Mouse (Mus musculus): ENCODE measurements around the gene Slc25a29.
"Not testable (repeated sequence)": the region's sequence is repeated elsewhere in the genome, so short reads cannot be mapped to it uniquely, and the experiment has no call there.

Slc25a29 gene

DNA sequence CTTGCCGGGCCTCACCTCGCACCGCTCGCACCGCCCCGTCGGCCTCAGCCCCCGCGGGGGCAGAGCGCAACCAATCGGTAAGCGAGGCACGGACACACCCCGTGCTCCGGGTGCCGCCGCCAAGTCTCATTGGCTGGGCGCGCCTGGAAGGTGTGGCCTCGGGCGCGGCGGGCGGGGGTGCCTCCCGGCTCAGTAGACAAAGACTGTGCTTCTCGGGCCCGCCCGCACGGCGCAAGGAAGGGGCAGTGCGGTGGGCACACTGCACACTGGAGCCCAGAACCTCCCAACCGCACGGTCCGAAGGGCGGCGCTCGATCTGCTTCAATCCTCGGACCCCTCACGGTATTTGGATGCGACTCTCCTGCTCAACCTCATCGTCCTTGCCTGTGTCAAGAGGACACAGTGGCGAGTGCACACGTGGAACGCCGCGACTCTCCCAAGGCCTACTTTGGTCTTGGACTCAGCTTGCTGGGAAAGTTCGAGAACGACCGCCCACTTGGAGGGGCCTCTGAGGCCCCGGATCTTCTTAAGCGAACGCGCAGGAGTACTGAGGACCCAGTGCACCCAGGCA lies at the start of gene Slc25a29, which contains the start of gene Slc25a47:
Gene Slc25a29 (minus strand): TSS at position 44 of the 570 bp plus-strand sequence.
Gene Slc25a47 (plus strand): TSS at position 207 of the 570 bp plus-strand sequence.
- peak; percentile 95 to 96 for DNase-seq (ENCODE audit: low spot score in 2 of 2)

- no peak for DNase-seq (ENCODE audit: low spot score in 2 of 2)
Observed at GRCm38 (mm10) chr12:108882776-108883175, 47.1 kb upstream of the Slc25a29 start.

- DNase-seq (ENCODE audit: low spot score in 2 of 2), result no peak
Observed at GRCm38 (mm10) chr12:108881192-108881591, 45.5 kb upstream of the Slc25a29 start.

- no peak for DNase-seq (ENCODE audit: low spot score in 2 of 2)
Observed at GRCm38 (mm10) chr12:108880606-108881005, 44.9 kb upstream of the Slc25a29 start.

DNA sequence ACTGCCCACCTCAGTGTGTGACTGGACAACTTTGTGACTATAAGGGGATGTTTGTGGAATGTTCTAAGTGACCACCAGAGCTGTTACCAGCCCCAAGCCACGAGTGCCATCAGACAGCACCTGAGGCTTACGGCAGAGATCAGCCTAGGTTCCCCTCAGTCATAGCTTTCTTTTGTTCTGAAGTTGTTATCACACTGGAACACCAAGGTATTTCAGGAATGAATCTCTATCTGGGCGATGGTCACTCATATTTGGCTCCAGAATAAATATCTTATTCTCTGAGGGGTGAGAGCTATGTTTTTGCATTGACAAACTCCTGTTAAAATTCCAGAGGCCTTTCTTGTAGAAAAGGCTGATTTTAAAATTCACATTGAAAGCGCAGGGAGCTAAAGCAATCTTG lies 43.5 kb upstream of the Slc25a29 start:
- DNase-seq (ENCODE audit: low spot score in 2 of 2), result no peak

- DNase-seq (ENCODE audit: low spot score in 2 of 2), result no peak
Observed at GRCm38 (mm10) chr12:108873122-108873521, 37.4 kb upstream of the Slc25a29 start.

DNA sequence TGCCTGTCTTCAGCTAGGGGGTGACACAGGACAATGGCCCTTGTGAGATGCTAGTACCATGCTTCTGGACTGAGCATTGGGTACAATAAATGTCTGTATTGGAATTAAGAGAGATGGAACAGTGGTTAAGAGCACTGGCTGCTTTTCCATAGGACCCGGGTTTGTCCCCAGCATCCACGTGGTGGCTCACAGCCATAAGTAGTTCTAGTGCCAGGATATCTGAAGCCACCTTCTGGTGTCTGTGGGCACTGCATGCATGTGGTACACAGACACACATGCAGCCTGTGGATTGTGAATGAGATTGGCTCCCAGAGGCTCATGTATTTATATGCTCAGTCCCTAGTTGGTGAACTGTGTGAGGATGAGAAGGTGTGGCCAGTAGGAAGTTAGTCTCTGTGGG lies 33.9 kb upstream of the Slc25a29 start:
- DNase-seq (ENCODE audit: low spot score in 2 of 2), result no peak

DNA sequence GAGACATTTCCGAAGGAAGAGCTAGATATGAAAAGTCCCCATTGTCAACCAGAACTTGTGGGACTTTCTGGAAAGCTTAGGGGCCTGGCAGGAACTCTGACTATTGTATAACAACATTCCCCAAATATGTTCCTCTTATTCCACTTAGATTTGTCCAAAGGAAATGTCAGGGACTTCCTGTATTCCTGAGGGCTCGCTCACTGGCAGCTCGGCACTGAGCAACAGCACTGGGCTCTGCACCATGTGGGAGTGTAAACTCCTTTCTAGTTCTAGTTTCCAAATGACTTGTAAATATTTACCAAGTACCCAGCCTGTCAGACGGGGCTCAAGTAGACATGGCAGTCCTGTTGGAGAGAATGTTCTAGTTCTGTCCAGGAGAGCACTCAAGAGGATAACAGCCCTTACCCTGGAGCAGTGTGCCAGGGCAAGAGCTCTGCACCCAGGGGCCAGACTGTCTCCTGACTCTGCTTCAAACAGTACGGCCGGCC lies 29.4 kb upstream of the Slc25a29 start:
- DNase-seq (ENCODE audit: low spot score in 2 of 2), result no peak

DNA sequence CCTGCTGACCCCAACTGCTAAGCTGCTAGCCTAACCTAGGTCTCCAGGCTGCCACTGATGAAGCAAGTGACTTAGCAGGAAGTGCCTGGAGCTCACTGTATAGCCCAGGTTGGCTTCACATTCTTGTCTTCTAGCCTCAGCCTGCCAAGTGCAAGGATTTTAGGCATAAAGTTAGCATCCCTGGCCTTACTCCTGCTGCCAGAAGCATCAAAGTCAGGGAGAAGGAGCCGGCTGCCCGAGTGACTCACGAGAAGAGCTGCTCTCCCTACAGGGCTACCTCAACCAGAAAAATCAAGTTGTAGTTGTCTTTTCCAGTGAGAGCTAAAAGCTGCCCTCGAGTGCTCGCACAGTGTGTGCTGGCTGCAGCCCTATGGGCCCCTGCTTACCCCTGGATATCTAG lies 22.8 kb upstream of the Slc25a29 start:
- no peak for DNase-seq (ENCODE audit: low spot score in 2 of 2)

- DNase-seq (ENCODE audit: low spot score in 2 of 2), result no peak
Observed at GRCm38 (mm10) chr12:108857589-108858184, 22.0 kb upstream of the Slc25a29 start.

DNA sequence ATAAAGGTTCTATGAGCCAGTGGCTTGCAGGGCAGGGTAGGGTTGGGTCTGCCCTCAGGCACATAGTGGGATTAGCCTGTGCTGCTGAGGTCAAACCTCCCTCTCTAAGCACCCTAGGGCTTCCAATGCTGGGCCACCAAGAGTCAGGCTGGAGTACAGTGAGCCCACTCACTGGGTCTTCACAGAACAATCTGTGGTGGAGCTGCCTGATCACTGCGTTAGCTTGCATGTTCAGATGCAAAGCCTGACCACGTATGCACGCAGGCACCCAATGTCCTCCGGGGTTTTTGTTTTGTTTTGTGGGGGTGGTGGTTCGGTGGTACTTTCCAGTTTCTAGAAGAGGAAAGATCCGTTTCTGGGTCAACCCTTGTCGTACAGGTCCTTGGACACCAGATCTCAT lies 21.4 kb upstream of the Slc25a29 start:
- no peak for DNase-seq (ENCODE audit: low spot score in 2 of 2)

DNA sequence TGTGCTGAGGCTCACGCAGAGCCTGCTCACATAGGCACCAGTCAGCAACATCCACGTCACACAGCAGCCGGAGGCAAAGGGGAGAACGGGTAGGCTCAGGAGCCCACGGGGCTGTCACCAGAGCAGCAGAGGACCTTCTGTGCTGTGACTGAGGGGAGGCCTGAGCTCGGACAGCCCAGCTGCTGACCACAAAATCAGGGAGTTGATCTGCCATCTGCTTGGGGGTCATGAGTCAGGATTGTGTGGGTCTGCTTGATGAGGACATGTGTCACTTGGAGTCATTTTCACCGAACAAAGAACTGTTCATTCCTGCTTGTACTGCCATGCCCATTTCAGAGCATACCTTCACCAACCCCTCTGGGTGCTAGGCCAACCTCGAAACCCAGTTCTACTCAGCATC lies 20.5 kb upstream of the Slc25a29 start:
- DNase-seq (ENCODE audit: low spot score in 2 of 2), result no peak

DNA sequence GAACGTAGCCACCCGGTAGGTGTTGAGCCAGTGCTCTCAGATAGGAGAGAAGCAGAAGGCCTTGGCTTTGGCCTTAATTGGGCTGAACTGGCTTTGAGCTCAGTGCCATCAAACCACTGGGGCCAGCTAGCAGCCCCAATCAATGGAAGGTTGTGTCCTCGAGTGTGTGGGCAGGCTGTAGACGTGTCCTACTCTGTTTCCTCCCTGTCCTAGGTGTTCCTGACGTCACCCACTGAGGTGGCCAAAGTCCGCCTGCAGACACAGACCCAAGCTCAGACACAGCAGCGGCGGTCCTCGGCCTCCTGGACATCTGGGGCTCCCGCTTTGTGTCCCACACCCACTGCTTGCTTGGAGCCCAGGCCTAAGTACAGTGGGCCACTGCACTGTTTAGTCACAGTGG lies 19.4 kb upstream of the Slc25a29 start:
- DNase-seq (ENCODE audit: low spot score in 2 of 2), result no peak

DNA sequence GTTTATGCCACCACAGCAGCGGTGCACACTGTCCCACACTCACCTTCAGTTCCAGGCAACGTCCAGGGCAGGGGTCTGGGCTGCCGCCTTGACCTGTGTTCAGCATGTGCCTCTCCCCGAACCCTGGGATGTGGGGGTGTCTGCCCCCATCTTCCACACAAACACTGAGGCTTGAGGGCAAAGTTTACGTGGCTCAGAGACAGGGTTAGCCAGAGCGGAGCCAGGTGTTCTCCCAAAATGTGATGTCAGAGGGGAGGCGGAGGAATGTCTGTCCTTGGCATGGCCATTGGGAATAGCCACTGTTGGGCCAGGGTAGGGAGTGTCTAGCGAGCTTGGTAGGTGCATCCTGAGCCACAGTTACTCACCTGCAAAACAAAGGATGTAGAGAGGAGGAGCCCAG lies 17.1 kb upstream of the Slc25a29 start:
- no peak for DNase-seq (ENCODE audit: low spot score in 2 of 2)

DNA sequence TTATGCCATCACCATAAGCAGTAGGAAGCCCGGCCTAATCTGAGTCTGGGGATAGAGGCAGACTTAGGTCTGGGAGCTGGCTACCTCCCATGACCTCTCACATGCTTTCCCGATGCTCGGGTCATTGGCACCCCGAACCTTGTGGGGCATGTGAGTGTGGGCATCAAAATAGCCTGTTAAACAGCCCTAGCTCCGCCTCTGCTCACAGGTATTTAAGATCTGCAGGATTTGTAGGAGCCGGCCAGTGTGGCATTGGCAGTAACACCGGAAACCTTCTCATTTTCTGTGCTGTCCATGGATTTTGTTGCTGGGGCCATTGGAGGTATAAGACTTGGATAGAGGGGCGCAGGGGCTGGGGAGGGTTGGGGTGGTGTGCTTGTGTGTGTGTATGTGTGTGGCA lies 15.2 kb upstream of the Slc25a29 start:
- DNase-seq (ENCODE audit: low spot score in 2 of 2), result no peak

DNA sequence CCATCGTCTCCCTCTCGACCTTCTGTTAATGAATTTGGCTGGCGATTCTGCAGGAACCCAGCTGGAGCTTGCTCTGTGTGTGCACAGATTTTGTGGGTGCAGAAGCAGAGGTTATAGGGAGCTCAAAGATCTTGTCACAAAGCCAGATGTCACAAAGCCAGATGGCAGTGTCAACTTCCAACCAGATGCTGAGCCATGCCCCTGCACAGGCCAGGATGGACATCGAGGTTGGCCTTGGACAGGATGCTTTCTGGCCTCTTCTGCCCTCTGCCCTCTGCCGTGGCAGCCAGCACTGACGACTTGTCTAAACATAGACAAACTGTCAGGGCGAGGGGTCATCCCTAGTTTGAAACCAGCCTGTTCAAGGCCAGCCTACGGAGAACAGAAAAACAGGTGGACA lies 14.4 kb upstream of the Slc25a29 start:
- DNase-seq (ENCODE audit: low spot score in 2 of 2), result no peak

GRCm38 (mm10) chr12:108849488-108850022 lies 13.9 kb upstream of the Slc25a29 start:
- no peak for DNase-seq (ENCODE audit: low spot score in 2 of 2)

DNA sequence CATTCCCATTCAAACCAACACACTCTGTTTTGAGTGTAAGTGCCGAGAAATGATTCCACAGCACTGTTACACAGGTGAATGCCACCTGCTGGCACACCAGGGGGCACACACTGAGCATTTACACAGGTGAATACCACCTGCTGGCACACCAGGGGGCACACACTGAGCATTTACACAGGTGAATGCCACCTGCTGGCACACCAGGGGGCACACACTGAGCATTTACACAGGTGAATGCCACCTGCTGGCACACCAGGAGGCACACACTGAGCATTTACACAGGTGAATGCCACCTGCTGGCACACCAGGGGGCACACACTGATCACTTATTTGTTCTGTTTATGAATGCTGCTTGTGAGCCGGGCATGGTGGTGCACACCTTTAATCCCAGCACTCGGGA lies 12.3 kb upstream of the Slc25a29 start:
- not testable (repeated sequence) for DNase-seq (ENCODE audit: low spot score in 2 of 2)

DNA sequence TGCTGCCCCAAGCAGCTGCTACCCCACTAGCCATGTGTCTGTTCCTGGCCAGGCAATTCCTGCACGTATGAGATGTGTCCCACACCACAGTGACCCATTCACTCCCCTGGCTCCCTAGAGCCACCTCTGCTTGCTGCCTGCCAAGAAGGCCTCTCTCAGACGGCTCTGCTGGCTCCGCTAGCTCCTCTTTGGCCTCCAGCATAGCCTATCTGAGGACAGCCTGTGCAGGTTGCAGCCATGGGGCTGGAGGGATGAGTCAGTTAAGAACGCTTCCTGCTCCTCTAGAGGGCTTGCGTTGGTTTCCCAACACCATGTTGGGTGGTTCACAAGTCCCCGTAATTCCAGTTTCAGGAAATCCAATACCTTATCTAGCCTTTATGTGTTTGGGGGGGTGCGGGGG lies 7.0 kb upstream of the Slc25a29 start:
- DNase-seq (ENCODE audit: low spot score in 2 of 2), result no peak

- no peak for DNase-seq (ENCODE audit: low spot score in 2 of 2)
Observed at GRCm38 (mm10) chr12:108841181-108841580, 5.5 kb upstream of the Slc25a29 start.

DNA sequence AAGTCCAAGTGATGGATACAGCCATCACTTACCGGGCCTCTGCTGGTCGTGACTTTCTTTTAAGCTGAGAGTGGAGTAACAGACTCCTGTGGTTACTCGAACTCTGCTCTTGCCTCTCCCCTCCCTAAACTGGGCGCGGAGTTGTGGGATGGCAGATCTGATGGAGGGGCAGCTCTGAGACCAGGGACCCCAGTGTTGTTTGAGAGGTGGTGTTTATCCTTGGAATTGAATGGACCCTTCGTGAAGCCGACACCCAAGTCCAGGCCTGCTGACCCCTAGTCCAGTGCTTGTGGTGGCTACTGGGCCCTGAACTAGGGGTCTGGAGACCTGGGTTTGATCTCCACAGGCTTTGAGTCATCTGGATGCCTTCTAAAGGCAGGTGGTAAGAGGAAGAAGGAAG lies 1.0 kb upstream of the Slc25a29 start:
- no peak for DNase-seq (ENCODE audit: low spot score in 2 of 2)

DNA sequence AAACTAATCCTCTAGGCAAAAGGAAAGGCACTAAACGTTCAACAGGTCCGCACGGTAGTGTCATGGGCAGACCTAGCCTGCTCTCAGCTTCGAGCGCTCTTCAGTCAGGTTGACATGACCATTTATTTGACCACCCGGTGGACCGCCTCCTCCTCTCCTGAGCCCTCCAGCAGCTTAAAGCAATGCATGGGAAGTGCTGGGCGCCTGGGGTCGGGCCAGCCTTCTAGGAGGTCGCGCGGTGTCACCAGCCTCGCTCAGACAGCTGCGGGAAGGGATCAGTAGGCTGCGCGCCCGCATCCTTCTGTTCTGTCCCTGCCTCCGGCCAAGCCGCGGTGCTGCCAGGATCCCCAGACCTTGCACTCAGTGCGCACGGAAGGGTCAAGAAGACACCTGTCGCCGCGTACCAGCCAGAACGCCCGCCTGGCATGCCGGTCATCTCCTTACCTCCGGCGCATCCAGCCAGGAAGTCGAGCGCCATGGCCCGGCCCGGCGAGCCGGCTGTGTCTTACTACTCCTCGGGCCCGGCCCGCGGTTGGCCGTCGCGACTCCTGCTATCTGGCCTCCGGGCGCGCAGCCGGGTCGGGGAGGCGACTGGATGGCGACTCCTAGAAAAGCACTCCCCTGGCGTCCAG lies 359 bp downstream of the Slc25a29 start:
- DNase-seq (ENCODE audit: low spot score in 2 of 2), result no peak

DNA sequence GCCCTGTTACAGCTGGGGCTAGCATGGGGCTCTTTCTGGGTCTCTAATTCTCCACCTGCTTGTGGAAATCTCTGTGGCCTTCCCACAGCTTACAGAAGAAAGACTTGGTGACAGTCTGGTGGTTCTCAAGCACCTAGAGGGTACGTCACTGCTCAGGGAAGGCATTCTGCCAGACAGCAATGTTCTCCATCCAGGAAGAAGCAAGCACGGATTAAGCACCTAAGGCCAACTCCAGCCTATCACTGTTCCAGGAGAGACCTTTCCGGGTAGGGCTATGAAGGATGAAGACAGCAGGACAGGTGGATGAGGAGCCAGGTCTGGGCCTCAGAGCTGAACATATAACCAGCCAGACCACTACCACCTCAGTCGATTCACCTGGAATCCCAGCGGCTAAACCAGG lies 897 bp downstream of the Slc25a29 start:
- no peak for DNase-seq (ENCODE audit: low spot score in 2 of 2)
